Mouse (Mus musculus): ENCODE results near the gene Trim68.
"Not testable (repeated sequence)": the region's sequence is repeated elsewhere in the genome, so short reads cannot be mapped to it uniquely, and the experiment has no call there.

Gene Trim68

DNA sequence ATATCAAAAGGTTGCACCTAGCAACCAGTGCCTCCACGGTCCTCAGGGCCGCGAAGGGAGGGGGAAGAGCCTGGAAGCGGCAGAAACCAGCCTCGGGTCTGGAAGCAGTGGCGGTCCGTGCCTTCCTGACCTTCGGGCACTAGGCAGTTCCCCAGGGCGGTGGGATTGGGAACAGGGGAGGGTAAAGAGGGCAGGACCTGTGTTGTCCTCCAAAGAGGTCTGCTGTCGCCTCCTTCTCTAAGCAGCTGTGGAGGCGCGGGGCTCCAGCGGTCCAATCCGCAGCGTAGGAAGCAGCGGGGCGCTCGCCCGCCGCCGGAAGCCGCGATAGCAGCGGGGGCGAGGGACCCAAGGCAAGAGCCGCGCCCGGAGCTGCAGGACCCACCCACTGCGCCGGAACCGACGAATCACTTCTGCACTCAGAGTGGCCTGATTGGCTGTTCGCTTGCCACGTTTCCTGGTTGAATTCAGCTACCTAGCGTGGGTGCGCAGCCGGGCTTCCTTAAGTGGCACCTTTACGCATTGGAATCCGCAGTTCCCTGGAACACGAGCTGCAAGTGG lies at the start of gene Trim68:
TSS of gene Trim68 (minus strand) at position 384 of the 558 bp plus-strand sequence.
- DNase-seq, result peak; percentile 97

- no peak for DNase-seq
Measured at GRCm38 (mm10) chr7:102733793-102734192, 46.7 kb upstream of the Trim68 start.

- DNase-seq, result no peak
Measured at GRCm38 (mm10) chr7:102727391-102727790, 40.3 kb upstream of the Trim68 start, which contains the start of gene Olfr559. TSS of gene Olfr559 (minus strand) at chr7:102727491.

GRCm38 (mm10) chr7:102718970-102719369 lies 31.8 kb upstream of the Trim68 start, which contains the start of gene Olfr33:
TSS of gene Olfr33 (minus strand) at chr7:102719070.
- no peak for DNase-seq

DNA sequence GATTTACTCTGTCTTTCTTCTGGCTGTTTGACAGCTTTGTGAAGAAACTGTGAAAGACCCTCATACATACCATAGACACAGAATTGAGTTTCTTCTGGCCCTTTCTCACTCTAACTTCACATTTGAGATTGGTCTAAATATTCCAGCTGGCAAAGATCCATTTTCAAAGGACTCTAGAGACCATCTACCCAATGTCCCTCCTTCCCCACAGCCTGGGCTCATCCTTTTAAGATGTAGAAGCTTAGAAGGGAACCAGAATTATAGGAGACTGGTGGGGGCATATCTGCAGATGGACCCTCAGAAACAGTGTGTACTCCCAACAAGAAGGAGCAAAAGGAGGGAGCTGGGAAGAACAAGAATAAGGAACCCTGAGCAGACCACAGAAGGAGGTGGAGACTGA lies 14.8 kb upstream of the Trim68 start, which contains the start of gene Olfr558:
TSS of gene Olfr558 (plus strand) at position 301 of the 400 bp plus-strand sequence.
- DNase-seq, result no peak

- no peak for DNase-seq
Measured at GRCm38 (mm10) chr7:102698461-102698860, 11.3 kb upstream of the Trim68 start.

- peak; percentile 24 for DNase-seq
Measured at GRCm38 (mm10) chr7:102695358-102696125, 8.4 kb upstream of the Trim68 start, which contains the start of gene Olfr557. TSS of gene Olfr557 (plus strand) at chr7:102695910.

GRCm38 (mm10) chr7:102681916-102682315 lies 5.2 kb downstream of the Trim68 start:
- DNase-seq, result no peak

DNA sequence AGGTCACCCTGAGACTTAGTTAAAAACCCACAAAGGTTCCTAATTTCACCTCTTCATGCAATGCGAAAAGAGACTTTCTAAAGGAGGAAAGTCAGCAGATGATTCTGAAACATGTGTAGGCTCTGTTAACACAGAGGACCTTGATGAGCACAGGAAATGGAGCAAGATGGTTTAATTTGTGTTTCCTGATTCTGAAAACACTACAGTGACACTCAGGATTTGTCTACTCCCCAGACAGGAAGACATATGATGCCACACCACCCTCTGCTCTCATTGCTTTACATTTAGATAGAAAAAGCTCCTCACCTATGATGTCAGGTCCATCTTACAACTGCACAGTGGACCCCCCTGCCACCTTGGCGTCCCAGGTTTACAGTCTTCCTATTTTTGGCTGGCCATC lies 10.9 kb downstream of the Trim68 start:
- no peak for DNase-seq

DNA sequence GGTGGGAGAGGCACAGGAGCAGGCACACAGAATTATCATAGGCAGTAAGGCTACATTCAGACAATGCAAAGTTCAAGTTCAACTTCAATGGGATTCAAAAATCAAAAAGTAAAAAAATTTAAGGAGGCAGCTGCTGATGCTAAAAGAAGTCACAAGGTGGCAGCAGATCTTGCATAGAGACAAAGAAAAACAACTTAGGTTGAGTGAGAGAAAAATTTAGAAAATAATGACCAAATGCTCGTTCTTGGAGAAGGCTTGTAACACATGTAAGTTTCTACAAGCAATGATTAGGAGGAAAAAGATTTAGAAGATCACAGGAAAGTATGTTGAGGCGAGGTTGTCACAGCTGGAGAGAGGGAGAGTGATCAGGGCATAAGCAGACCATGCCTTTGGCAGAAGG lies 21.7 kb downstream of the Trim68 start:
- DNase-seq, result no peak

DNA sequence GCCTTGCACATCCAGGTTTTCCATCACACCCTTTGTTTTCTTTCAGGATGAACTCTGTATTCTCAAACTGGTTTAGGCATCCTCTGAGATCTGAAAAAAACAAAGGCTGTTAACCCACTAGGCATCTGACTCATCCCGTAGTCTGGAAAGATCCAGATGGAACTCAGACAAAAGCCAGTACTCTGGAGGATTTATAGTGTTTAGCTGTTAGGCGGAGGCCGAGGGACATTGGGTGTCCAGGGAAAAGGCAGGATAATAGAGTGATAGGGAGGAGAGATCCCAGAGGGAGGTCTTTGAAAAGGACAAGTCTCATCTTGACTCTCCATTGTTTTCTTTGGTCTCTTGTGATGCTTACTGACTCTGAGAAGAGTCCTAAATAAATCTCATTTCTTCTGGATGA lies 22.5 kb downstream of the Trim68 start, which contains the start of gene Olfr556:
TSS of gene Olfr556 (plus strand) at position 301 of the 400 bp plus-strand sequence.
- DNase-seq, result no peak

GRCm38 (mm10) chr7:102658523-102658922 lies 28.6 kb downstream of the Trim68 start, which contains the start of gene Olfr555:
TSS of gene Olfr555 (plus strand) at chr7:102658823.
- no peak for DNase-seq

DNA sequence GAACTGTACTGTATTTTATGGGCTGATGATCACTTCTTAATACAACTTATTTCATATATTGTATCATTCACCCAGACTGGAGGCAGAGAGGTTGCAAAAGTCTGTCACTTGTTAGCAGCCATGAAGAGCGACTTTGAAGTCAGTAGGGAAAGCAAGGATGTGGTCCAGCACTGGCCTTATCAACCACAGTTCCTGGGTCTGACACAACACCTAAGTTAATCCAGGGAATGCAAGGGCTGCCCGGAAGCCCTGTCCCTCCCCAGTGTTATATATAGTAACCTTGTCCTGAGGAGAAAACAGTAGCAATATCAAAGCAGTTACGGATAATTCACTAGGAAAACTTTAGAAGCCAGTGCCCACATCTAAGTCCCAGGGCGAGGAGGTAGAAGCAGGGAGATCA lies 42.2 kb downstream of the Trim68 start:
- not testable (repeated sequence) for DNase-seq

DNA sequence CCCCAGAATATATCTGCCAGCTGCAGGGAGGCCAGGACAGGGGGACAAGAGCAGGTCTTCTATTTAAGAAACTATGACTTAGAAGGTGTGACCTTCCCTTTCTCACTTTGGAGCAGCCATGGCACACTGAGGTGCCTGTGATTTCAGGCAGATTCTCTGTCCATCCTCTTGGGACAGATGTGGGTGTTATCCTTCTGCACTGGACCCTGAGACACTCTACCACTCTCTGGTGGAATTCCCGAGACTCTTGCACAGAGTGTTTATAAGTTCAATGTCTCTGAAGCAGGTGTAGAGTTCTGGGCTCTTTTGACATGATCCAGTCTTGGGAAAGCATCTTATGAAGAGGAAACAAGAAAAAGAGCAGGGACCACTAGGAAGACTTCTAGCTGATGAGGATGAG lies 49.0 kb downstream of the Trim68 start, which contains the start of gene Olfr554:
TSS of gene Olfr554 (plus strand) at position 301 of the 400 bp plus-strand sequence.
- no peak for DNase-seq

DNA sequence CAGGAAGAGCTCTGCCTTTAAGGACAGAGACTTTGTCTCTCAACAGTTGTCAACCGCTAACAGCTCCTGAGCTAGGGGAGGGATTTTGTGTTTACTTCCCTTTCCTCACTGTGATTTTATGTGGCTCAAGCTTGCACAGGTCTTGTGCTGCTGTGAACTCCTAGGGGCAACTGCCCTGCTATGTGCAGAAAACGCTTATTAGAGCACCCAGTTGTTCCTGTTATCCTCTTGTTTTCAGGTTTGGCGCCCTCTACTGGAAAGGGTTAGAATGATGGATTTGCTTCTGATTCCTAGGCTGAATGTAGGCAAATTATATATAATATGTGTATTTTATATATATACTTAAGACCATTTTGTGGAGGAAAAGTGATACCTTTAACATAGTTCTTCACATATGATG lies 50.5 kb downstream of the Trim68 start:
- peak; percentile 88 for DNase-seq

All from lung, postnatal 36 days (tissue).